Mouse (Mus musculus) liver, embryonic 14.5 days (tissue): ENCODE measurements around the gene Tcta.

Experiments
- CTCF ChIP-seq: IDR thresholded peaks from 2 replicates; pipeline ENCODE4 v1.5.1; 2016; ENCODE audit warnings: antibody characterized with exemption, low read depth, control low read depth
- EP300 ChIP-seq: IDR thresholded peaks from 2 replicates; pipeline ENCODE4 v1.6.1; 2016; ENCODE audit warnings: antibody characterized with exemption, low read depth

GRCm38 (mm10) chr9:108344471-108344870 is 38.5 kb upstream of the Tcta start:
- TF ChIP-seq CTCF (no peak), EP300 (no peak)
